Mouse (Mus musculus) stomach, postnatal 0 days (tissue): ENCODE data around the gene Exd1. TPM values are rescaled to one million over a fixed set of nuclear protein-coding genes. Genes with fewer than 3 reads are reported as not detected.

Experiments
- ATAC-seq: fragments of 200-750 bp; cut with Nextera tagmentation; 2 replicates; pipeline ENCODE4 v1.8.0; 2017; ENCODE audit not compliant: low FRiP score, low TSS enrichment
- DNase-seq: peaks from one replicate; pipeline ENCODE4 v3.0.0-alpha.2; 2016; ENCODE audit warnings: low spot score
- H3K27ac ChIP-seq: fragments of 300-500 bp; sonication (generic); replicated peaks from 2 replicates; pipeline ENCODE4 v1.5.1; 2014; ENCODE audit warnings: mild to moderate bottlenecking, control low read depth
- H3K27me3 ChIP-seq: fragments of 300-500 bp; sonication (generic); 2 replicates; pipeline ENCODE4 v1.6.1; 2014; ENCODE audit warnings: low read length; ENCODE audit not compliant: control insufficient read depth, insufficient read depth
- H3K36me3 ChIP-seq: fragments of 300-500 bp; sonication (generic); 2 replicates; pipeline ENCODE4 v1.6.1; 2014; ENCODE audit warnings: low read length, mixed read lengths; ENCODE audit not compliant: control insufficient read depth, insufficient read depth
- H3K4me1 ChIP-seq: fragments of 300-500 bp; sonication (generic); replicated peaks from 2 replicates; pipeline ENCODE4 v1.6.1; 2014; ENCODE audit warnings: antibody characterized with exemption; ENCODE audit not compliant: control insufficient read depth, insufficient read depth
- H3K4me2 ChIP-seq: fragments of 300-500 bp; sonication (generic); replicated peaks from 2 replicates; pipeline ENCODE4 v1.6.1; 2014; ENCODE audit warnings: low read depth, mild to moderate bottlenecking, control low read depth, moderate library complexity
- H3K4me3 ChIP-seq: fragments of 300-500 bp; sonication (generic); 2 replicates; pipeline ENCODE4 v1.5.1; 2014; ENCODE audit warnings: low read depth, low read length, control low read depth
- H3K9ac ChIP-seq: fragments of 300-500 bp; sonication (generic); 2 replicates; pipeline ENCODE4 v1.6.1; 2014; ENCODE audit warnings: mild to moderate bottlenecking, low read length, control low read depth, mixed read lengths
- H3K9me3 ChIP-seq: fragments of 300-500 bp; sonication (generic); 2 replicates; pipeline ENCODE4 v1.6.1; 2016; ENCODE audit warnings: low read length; ENCODE audit not compliant: control insufficient read depth
- CTCF ChIP-seq: IDR thresholded peaks from 2 replicates; pipeline ENCODE4 v1.5.1; 2016; ENCODE audit warnings: antibody characterized with exemption, low read depth, mild to moderate bottlenecking, moderate library complexity
- EP300 ChIP-seq: optimal IDR thresholded peaks from 2 replicates; pipeline ENCODE3; 2016; ENCODE audit warnings: antibody characterized with exemption
- WGBS: fragments of 180-500 bp; shearing (Covaris S2); extraction: QIAGEN DNeasy Blood & Tissue Kit; methylation state at CpG from one replicate; pipeline ENCODE4 v1.1.7; 2014; 5-methylcytosine and 5-hydroxymethylcytosine counted together
- polyA plus RNA-seq: library from polyadenylated mRNA; unstranded; fragments of >200 nt; fragmentation: Nextera tagmentation; extraction: Ambion mirVana; gene quantifications from 2 replicates; pipeline ENCODE4 v1.2.1, GENCODE M21; 2015

The Exd1 gene
- polyA plus RNA-seq, 1 experiment from 2014 or later = 0.35 TPM

GRCm38 (mm10) chr2:119476621-119477391 is 70.6 kb downstream of the Exd1 start:
- H3K36me3 ChIP-seq = 0 out of 2 replicates have a peak, but pooled peaks cover 2% of the 10 kb centered on the region
- H3K4me3 ChIP-seq = peak overlapping the region; percentile 89
- DNase-seq = peak; percentile 88
- peak overlapping the region; percentile 77 for H3K4me2 ChIP-seq
- H3K4me1 ChIP-seq = no peaks in the 10 kb centered on the region
- under 1% methylated on average over 34 of the region's 44 CpGs for WGBS
- H3K27me3 ChIP-seq = no peaks in the 10 kb centered on the region
- peak overlapping the region; percentile 100 for H3K9ac ChIP-seq
- peak; percentile 63 for ATAC-seq
- no peak for TF ChIP-seq EP300
- TF ChIP-seq CTCF = peak; percentile 54
- no peaks in the 10 kb centered on the region for H3K9me3 ChIP-seq
- H3K27ac ChIP-seq = peak overlapping the region; percentile 100

GRCm38 (mm10) chr2:119476166-119476565 is 71.3 kb downstream of the Exd1 start:
- Histone ChIP-seq H3K36me3 (0 out of 2 replicates have a peak, but pooled peaks cover 2% of the 10 kb centered on the region), H3K27me3 (no peaks in the 10 kb centered on the region), H3K4me3 (peak overlapping the region; percentile 89), H3K9me3 (no peaks in the 10 kb centered on the region), H3K4me2 (peak overlapping the region; percentile 77), H3K27ac (peak overlapping the region; percentile 100; the same call in 1 of the 2 replicates), H3K4me1 (no peaks in the 10 kb centered on the region), H3K9ac (peak overlapping the region; percentile 100)
- no peak for TF ChIP-seq CTCF
- no peak for TF ChIP-seq EP300
- 10% methylated on average over 7 of the region's 7 CpGs for WGBS
- DNase-seq = no peak
- no peak for ATAC-seq

Other genes starting within 250 kb of the Exd1 start
- 3.7 TPM in 2 replicates for gene Dll4, start 221.8 kb downstream of the Exd1 start, polyA plus RNA-seq
- gene Chac1, start 196.4 kb downstream of the Exd1 start, polyA plus RNA-seq = 2.0 and 2.6 TPM in 2 replicates
- 1.9 and 2.0 TPM in 2 replicates for gene Ino80, start 69.9 kb downstream of the Exd1 start, polyA plus RNA-seq
- 127 and 134 TPM in 2 replicates for gene Chp1, start 70 bp upstream of the Exd1 start, polyA plus RNA-seq
- gene Nusap1, start 70.7 kb upstream of the Exd1 start, polyA plus RNA-seq = 17.6 and 23.7 TPM in 2 replicates
- 8.5 and 9.3 TPM in 2 replicates for gene Oip5, start 70.8 kb upstream of the Exd1 start, polyA plus RNA-seq
- gene Ndufaf1, start 115.2 kb upstream of the Exd1 start, polyA plus RNA-seq = 28.0 and 28.6 TPM in 2 replicates
- gene Rtf1, start 127.4 kb upstream of the Exd1 start, polyA plus RNA-seq = 27.4 and 33.2 TPM in 2 replicates
- 9.8 and 12.1 TPM in 2 replicates for gene Itpka, start 194.7 kb upstream of the Exd1 start, polyA plus RNA-seq
- 2.2 and 2.3 TPM in 2 replicates for gene Ltk, start 212.8 kb upstream of the Exd1 start, polyA plus RNA-seq
- 10.1 and 10.4 TPM in 2 replicates for gene Rpap1, start 239.9 kb upstream of the Exd1 start, polyA plus RNA-seq